Mouse (Mus musculus) liver, embryonic 14.5 days (tissue): ENCODE measurements around the gene Ptn. TPM values are rescaled to one million over a fixed set of nuclear protein-coding genes. Genes with fewer than 3 reads are reported as not detected.

Source experiments
- ATAC-seq: fragments of 200-750 bp; cut with Nextera tagmentation; 2 replicates; pipeline ENCODE4 v1.8.0; 2017; ENCODE audit warnings: moderate number of reproducible peaks, mild to moderate bottlenecking, moderate library complexity; ENCODE audit not compliant: insufficient read depth
- DNase-seq, 3 experiments: peaks; one replicate each; pipeline ENCODE4 v3.0.0-alpha.2; 2012 to 2013; ENCODE audit warnings: low read depth in 3 of 3, low spot score in 3 of 3
- H3K27ac ChIP-seq: fragments of 300-500 bp; sonication (generic); 2 replicates; pipeline ENCODE4 v1.5.1; 2014; ENCODE audit warnings: moderate library complexity, mild to moderate bottlenecking, control low read depth, inconsistent platforms
- H3K27me3 ChIP-seq: fragments of 300-500 bp; sonication (generic); 2 replicates; pipeline ENCODE4 v1.6.1; 2014; ENCODE audit warnings: mild to moderate bottlenecking, low read length, moderate library complexity; ENCODE audit not compliant: control insufficient read depth, insufficient read depth
- H3K36me3 ChIP-seq: fragments of 300-500 bp; sonication (generic); replicated peaks from 2 replicates; pipeline ENCODE4 v1.6.1; 2014; ENCODE audit warnings: low read depth; ENCODE audit not compliant: control insufficient read depth, insufficient read depth
- H3K4me1 ChIP-seq, 2 experiments: fragments of 200-500 bp in 1 of 2; fragments of 300-500 bp in 1 of 2; sonication (generic) in 1 of 2; replicated peaks; 2 replicates each; pipeline ENCODE4 v1.6.1; 2012 to 2014; ENCODE audit warnings: antibody characterized with exemption in 1 of 2, inconsistent platforms in 1 of 2, low read length in 1 of 2; ENCODE audit not compliant: control insufficient read depth in 2 of 2, insufficient read depth in 2 of 2
- H3K4me2 ChIP-seq: fragments of 300-500 bp; sonication (generic); 2 replicates; pipeline ENCODE4 v1.6.1; 2014; ENCODE audit warnings: low read depth, mild to moderate bottlenecking, control low read depth, moderate library complexity
- H3K4me3 ChIP-seq, 2 experiments: fragments of 200-500 bp in 1 of 2; fragments of 300-500 bp in 1 of 2; sonication (generic) in 1 of 2; 2 replicates each; pipeline ENCODE4 v1.5.1; 2012 to 2014; ENCODE audit warnings: low read depth in 2 of 2, low read length in 2 of 2, mild to moderate bottlenecking in 2 of 2, control low read depth in 1 of 2, inconsistent platforms in 1 of 2, moderate library complexity in 1 of 2; ENCODE audit not compliant: insufficient read depth in 1 of 2
- H3K9ac ChIP-seq: fragments of 300-500 bp; sonication (generic); replicated peaks from 2 replicates; pipeline ENCODE4 v1.6.1; 2014; ENCODE audit warnings: mild to moderate bottlenecking, control low read depth, moderate library complexity
- H3K9me3 ChIP-seq: fragments of 300-500 bp; sonication (generic); 2 replicates; pipeline ENCODE4 v1.6.1; 2016; ENCODE audit warnings: low read length, mixed read lengths; ENCODE audit not compliant: control insufficient read depth
- CTCF ChIP-seq: IDR thresholded peaks from 2 replicates; pipeline ENCODE4 v1.5.1; 2016; ENCODE audit warnings: antibody characterized with exemption, low read depth, control low read depth
- EP300 ChIP-seq: IDR thresholded peaks from 2 replicates; pipeline ENCODE4 v1.6.1; 2016; ENCODE audit warnings: antibody characterized with exemption, low read depth
- WGBS: fragments of 180-500 bp; shearing (Covaris S2); extraction: QIAGEN DNeasy Blood & Tissue Kit; methylation state at CpG from one replicate; pipeline ENCODE4 v1.1.7; 2014; ENCODE audit not compliant: insufficient replicate concordance; 5-methylcytosine and 5-hydroxymethylcytosine counted together
- polyA plus RNA-seq, 2 experiments: library from polyadenylated mRNA; depleted of rRNA in 1 of 2; stranded (reverse) in 1 of 2; unstranded in 1 of 2; fragments of >200 nt; fragmentation: Nextera tagmentation in 1 of 2; extraction: Ambion mirVana in 1 of 2; gene quantifications; 2 replicates each; pipeline versions ENCODE4 v1.2.1 to v1.2.3; 2012 to 2014

Gene Ptn
- polyA plus RNA-seq, 2 experiments: 7.9 to 9.4 TPM

DNA sequence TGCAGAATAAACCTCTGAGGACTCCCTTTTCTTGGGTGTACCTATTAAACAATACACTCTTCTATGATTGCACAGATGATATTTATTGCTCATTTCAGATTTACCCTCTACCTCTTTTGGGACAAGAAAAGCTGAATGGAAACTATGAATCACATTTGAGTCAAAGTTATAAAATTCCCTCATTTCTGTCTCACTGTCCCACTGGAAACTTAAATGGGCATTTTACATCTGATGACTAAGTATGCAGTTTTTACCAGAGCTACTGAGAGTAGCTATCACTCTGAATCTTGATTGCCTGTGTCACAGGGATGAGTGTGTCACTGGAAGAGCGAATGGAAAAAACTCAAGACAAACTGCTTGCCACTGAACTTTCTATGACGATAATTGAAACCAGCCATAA lies 22.2 kb upstream of the Ptn start:
- Histone ChIP-seq H3K4me2 (no peak overlapping the region), H3K4me3 (no peak overlapping the region), H3K27me3 (no peaks in the 10 kb centered on the region), H3K9ac (no peak overlapping the region), H3K36me3 (no peaks in the 10 kb centered on the region), H3K9me3 (no peaks in the 10 kb centered on the region), H3K4me1 (no peaks in the 10 kb centered on the region), H3K27ac (no peak overlapping the region)
- WGBS: 60% methylated on average over 2 of the region's 2 CpGs
- no peak for DNase-seq
- TF ChIP-seq CTCF (no peak), EP300 (no peak)
- no peak for ATAC-seq

DNA sequence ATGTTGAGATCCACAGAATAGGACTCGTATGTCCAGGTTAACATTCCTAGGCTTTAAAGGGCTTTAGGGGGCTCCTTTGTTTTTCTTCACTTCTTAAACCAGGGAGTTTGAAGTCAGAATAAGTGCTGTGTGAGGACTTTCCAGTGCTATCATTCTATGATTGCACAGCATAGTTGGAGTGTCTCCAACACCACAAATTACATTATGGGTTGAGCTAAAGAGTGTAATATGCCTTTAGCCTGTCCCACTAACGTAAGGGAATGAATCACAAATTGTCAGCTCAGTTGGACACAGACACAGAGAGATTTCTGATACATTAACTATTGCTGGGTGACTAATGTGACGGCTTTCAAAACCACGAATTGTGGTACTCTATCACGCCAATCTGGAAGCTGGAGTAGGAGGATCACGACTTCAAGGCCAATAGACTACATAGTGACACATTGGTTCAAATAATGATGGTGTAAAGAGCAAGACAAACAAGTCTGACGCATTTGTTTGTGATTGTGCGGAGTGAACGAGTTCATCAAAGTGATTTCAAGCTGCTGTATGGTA lies 20.4 kb upstream of the Ptn start:
- Histone ChIP-seq H3K4me3 (no peak overlapping the region), H3K27ac (no peak overlapping the region), H3K4me2 (no peak overlapping the region), H3K36me3 (no peaks in the 10 kb centered on the region), H3K27me3 (no peaks in the 10 kb centered on the region), H3K9me3 (no peaks in the 10 kb centered on the region), H3K9ac (no peak overlapping the region), H3K4me1 (no peaks in the 10 kb centered on the region)
- TF ChIP-seq EP300 (no peak), CTCF (no peak)
- no peak for ATAC-seq
- 57% methylated on average over 9 of the region's 9 CpGs for WGBS
- no peak for DNase-seq

DNA sequence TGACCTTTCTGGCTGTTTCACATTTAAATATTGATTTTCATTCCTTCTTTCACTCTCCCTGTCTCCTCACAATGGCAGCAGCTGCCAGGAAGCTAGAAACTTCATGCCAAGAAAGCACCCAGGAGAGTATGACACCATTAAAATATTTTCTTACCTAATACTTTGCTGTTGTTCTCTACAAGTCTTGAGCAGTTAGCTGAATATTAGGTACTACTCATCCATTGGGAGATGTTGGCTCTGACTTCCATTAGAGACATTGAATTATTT lies 9.7 kb upstream of the Ptn start:
- Histone ChIP-seq H3K9ac (no peak overlapping the region), H3K27me3 (no peaks in the 10 kb centered on the region), H3K36me3 (no peaks in the 10 kb centered on the region), H3K4me1 (no peaks in the 10 kb centered on the region; a peak in 1 of 4 replicates), H3K4me3 (no peak overlapping the region), H3K9me3 (no peaks in the 10 kb centered on the region), H3K27ac (no peak overlapping the region), H3K4me2 (no peak overlapping the region)
- TF ChIP-seq EP300: no peak
- TF ChIP-seq CTCF: no peak
- no peak for DNase-seq
- ATAC-seq: no peak

DNA sequence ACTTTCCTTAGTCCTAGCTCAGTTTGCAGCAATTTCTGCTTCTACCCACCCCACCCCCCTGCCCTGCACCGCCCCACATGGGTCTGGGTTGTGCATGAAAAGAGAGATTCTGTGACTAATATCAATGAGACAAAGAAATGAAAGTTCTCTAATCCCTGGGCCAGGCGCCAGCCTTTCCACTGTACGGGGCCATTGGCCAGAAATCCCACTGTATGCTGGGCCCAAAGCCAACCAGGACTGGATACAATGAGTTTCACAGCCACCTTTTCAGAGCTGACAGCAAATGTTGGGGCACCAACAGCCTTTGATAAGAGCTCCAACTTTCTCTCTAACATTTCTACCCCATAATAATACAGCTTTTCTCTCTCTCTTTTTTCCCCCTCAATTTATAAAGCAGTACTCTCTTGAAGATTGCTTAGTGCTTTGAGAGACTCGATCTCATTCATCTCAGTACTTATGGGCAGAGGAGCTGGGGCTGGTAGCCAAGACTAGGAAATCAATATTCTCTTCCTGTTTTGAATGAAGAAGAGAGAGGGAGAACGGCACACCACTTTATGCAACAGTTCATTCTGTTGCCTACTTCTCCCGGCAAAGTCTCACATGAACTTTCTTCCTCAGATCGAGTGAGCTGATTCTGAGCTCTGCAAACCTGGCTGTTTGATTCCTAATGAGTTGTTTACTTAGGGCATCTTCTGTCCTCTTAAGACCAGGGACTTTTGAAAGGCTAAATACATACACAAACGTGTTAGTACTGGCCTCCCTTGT lies 9.2 kb upstream of the Ptn start:
- Histone ChIP-seq H3K27me3 (no peaks in the 10 kb centered on the region), H3K27ac (no peak overlapping the region), H3K9ac (no peak overlapping the region), H3K36me3 (no peaks in the 10 kb centered on the region), H3K4me3 (no peak overlapping the region), H3K4me1 (no peaks in the 10 kb centered on the region; a peak in 1 of 4 replicates), H3K9me3 (no peaks in the 10 kb centered on the region), H3K4me2 (no peak overlapping the region)
- DNase-seq (no peak), ATAC-seq (no peak)
- WGBS: 37% methylated on average over 8 of the region's 8 CpGs
- TF ChIP-seq EP300 (no peak), CTCF (no peak)

DNA sequence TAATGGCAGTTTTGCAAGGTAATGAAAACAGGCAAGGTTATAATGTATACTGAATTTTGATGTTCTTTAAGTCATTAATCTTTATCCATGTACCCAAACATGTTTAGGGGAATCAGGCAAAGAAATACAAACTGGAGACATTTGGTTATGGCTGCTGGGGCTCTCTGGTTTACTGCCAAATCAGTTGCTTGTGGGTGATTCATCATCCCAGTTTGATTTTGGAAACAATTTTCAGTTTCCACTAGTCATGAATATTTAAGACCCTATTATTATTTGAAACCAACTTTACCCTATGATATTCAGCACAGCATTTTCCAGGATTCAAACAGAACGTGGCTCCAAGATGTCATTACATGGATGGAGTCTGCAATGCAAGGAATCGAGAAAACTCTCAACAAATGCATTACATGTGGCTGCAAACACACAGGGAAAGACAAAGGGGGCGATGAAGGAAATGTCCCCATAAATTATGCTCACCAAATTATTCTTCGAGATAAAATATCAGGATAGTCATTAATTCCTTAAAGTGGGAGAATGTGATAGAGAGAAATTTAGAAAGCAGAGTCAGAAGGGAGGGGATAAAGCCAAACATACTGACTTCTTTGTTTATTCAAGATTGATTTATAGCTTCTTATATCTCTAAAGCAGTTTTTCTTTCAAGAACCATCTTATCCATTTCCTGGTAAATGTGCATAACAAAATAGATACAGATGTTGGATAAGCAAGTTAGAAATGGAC lies 8.4 kb upstream of the Ptn start:
- Histone ChIP-seq H3K27me3 (no peaks in the 10 kb centered on the region), H3K9ac (no peak overlapping the region), H3K27ac (no peak overlapping the region), H3K4me1 (no peaks in the 10 kb centered on the region; a peak in 1 of 4 replicates), H3K9me3 (no peaks in the 10 kb centered on the region), H3K36me3 (no peaks in the 10 kb centered on the region), H3K4me3 (no peak overlapping the region), H3K4me2 (no peak overlapping the region)
- 49% methylated on average over 4 of the region's 4 CpGs for WGBS
- no peak for DNase-seq
- no peak for TF ChIP-seq CTCF
- no peak for TF ChIP-seq EP300
- ATAC-seq: no peak
